Mouse (Mus musculus) embryonic facial prominence, embryonic 12.5 days (tissue): ENCODE data around the gene Trak1. TPM values are rescaled to one million over a fixed set of nuclear protein-coding genes. Genes with fewer than 3 reads are reported as not detected.

Experiments
- ATAC-seq: fragments of 200-750 bp; cut with Nextera tagmentation; 2 replicates; pipeline ENCODE4 v1.8.0; 2017; ENCODE audit not compliant: insufficient number of reproducible peaks, insufficient read depth, low FRiP score, low TSS enrichment
- H3K27ac ChIP-seq: fragments of 300-500 bp; sonication (generic); 2 replicates; pipeline ENCODE4 v1.5.1; 2016; ENCODE audit warnings: mild to moderate bottlenecking
- H3K27me3 ChIP-seq: fragments of 300-500 bp; sonication (generic); 2 replicates; pipeline ENCODE4 v1.6.1; 2016; ENCODE audit warnings: mild to moderate bottlenecking, moderate library complexity
- H3K36me3 ChIP-seq: fragments of 300-500 bp; sonication (generic); 2 replicates; pipeline ENCODE4 v1.6.1; 2016; ENCODE audit warnings: mild to moderate bottlenecking
- H3K4me1 ChIP-seq: fragments of 300-500 bp; sonication (generic); 2 replicates; pipeline ENCODE4 v1.6.1; 2016
- H3K4me2 ChIP-seq: fragments of 300-500 bp; sonication (generic); replicated peaks from 2 replicates; pipeline ENCODE4 v1.6.1; 2016; ENCODE audit warnings: mild to moderate bottlenecking, moderate library complexity
- H3K4me3 ChIP-seq: fragments of 300-500 bp; sonication (generic); 2 replicates; pipeline ENCODE4 v1.5.1; 2016; ENCODE audit warnings: mild to moderate bottlenecking
- H3K9ac ChIP-seq: fragments of 300-500 bp; sonication (generic); 2 replicates; pipeline ENCODE4 v1.6.1; 2016; ENCODE audit warnings: mild to moderate bottlenecking, moderate library complexity
- H3K9me3 ChIP-seq: fragments of 300-500 bp; sonication (generic); 2 replicates; pipeline ENCODE4 v1.6.1; 2016; ENCODE audit warnings: mild to moderate bottlenecking, moderate library complexity
- WGBS: fragments of 180-500 bp; shearing (Covaris S2); methylation state at CpG from one replicate; pipeline ENCODE4 v1.1.7; 2016; 5-methylcytosine and 5-hydroxymethylcytosine counted together
- polyA plus RNA-seq: library from polyadenylated mRNA; unstranded; fragments of >200 nt; fragmentation: Nextera tagmentation; extraction: Ambion mirVana; gene quantifications from 2 replicates; pipeline ENCODE4 v1.2.1, GENCODE M21; 2016

Gene Trak1
- polyA plus RNA-seq, 1 experiment from 2014 or later = 20.0 TPM

- Histone ChIP-seq H3K27ac (no peak overlapping the region), H3K36me3 (no peaks in the 10 kb centered on the region), H3K27me3 (no peaks in the 10 kb centered on the region), H3K4me3 (no peak overlapping the region), H3K9me3 (no peaks in the 10 kb centered on the region), H3K4me1 (no peaks in the 10 kb centered on the region), H3K9ac (no peak overlapping the region), H3K4me2 (no peak overlapping the region)
- ATAC-seq = no peak
- WGBS = 78% methylated on average over 19 of the region's 19 CpGs
Observed at GRCm38 (mm10) chr9:121415626-121416241, 118.4 kb downstream of the Trak1 start.

- 89% methylated on average over 5 of the region's 5 CpGs for WGBS
- H3K4me1 ChIP-seq = no peaks in the 10 kb centered on the region
- no peak for ATAC-seq
- no peaks in the 10 kb centered on the region for H3K36me3 ChIP-seq
- H3K4me3 ChIP-seq = no peak overlapping the region
- no peak overlapping the region for H3K27ac ChIP-seq
- no peak overlapping the region for H3K4me2 ChIP-seq
- H3K9me3 ChIP-seq = no peaks in the 10 kb centered on the region
- H3K27me3 ChIP-seq = no peaks in the 10 kb centered on the region
- no peak overlapping the region for H3K9ac ChIP-seq
Observed at GRCm38 (mm10) chr9:121416460-121416859, 119.2 kb downstream of the Trak1 start.

GRCm38 (mm10) chr9:121416872-121417637 lies 119.8 kb downstream of the Trak1 start:
- Histone ChIP-seq H3K36me3 (no peaks in the 10 kb centered on the region), H3K9me3 (no peaks in the 10 kb centered on the region), H3K27me3 (no peaks in the 10 kb centered on the region), H3K4me2 (no peak overlapping the region), H3K4me3 (no peak overlapping the region), H3K9ac (no peak overlapping the region), H3K27ac (no peak overlapping the region), H3K4me1 (0 out of 2 replicates have a peak, but pooled peaks cover under 1% of the 10 kb centered on the region)
- no peak for ATAC-seq
- WGBS = 77% methylated on average over 7 of the region's 7 CpGs

- Histone ChIP-seq H3K27ac (no peak overlapping the region), H3K4me2 (no peak overlapping the region), H3K36me3 (no peaks in the 10 kb centered on the region), H3K4me3 (no peak overlapping the region), H3K27me3 (no peaks in the 10 kb centered on the region), H3K4me1 (0 out of 2 replicates have a peak, but pooled peaks cover 3% of the 10 kb centered on the region), H3K9ac (no peak overlapping the region), H3K9me3 (no peaks in the 10 kb centered on the region)
- ATAC-seq = no peak
- WGBS = 83% methylated on average over 3 of the region's 3 CpGs
Observed at GRCm38 (mm10) chr9:121419011-121419410, 121.7 kb downstream of the Trak1 start.

DNA sequence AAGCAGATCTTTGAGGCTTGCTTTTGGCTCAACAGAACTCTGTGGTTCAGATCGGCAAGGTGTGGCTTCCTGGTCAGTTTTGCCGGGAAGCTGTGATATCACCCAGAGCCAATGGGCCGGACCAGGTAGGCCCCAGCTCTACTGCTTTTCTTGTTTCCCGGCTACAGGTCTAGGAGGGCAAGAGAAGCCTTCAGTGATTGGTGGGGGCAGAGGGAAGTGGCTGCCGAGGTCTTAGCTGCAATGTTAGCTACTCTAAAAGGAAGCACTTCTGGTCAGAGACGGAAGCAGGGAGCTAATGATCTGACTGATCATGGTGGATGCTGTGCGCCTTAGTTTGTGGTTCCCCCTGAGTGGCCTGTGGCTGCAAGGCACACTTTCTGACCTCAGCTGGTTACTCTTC lies 122.3 kb downstream of the Trak1 start:
- Histone ChIP-seq H3K36me3 (no peaks in the 10 kb centered on the region), H3K4me1 (0 out of 2 replicates have a peak, but pooled peaks cover 3% of the 10 kb centered on the region), H3K4me3 (no peak overlapping the region), H3K9ac (no peak overlapping the region), H3K27ac (no peak overlapping the region), H3K27me3 (no peaks in the 10 kb centered on the region), H3K4me2 (no peak overlapping the region), H3K9me3 (no peaks in the 10 kb centered on the region)
- no peak for ATAC-seq
- WGBS = 79% methylated on average over 7 of the region's 7 CpGs

DNA sequence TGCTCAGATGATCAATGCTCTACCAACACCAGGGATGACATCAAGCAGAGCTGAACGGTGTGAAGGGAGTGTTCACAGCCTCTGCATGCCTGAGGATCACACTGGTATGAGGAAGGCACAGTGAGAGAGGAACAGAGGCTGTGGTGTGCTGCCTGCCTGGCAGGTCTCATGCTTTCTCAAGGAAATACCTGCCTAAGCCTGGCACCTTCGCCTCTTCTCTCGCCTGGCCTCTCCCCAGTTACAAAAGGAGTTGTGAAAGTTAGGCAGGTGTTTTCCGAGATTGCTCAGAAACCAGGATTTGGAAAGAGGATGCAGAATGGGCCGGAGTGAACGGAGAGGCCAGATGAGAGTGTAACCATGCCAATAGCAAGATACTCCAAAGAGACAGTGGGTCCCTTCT lies 123.5 kb downstream of the Trak1 start:
- 83% methylated on average over 6 of the region's 6 CpGs for WGBS
- ATAC-seq = no peak

DNA sequence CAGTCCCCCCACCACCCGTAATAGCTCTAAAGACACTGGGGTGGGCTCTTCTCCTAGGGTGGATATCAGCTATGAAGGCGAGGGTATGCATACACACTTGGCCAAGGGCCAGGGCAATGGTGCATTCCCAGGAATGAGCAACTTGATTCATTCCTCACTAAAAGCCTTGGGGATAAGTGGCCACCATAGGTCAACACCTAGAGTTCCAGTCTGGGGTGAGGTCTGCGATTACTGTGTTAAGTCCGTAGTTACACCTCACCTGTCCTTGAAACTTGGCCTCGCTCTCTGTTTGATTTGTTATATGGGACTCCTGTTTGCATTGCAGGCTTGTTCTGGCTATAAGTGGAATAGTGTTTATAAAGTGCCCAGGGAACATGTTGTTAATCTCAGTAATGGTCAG lies 125.1 kb downstream of the Trak1 start:
- WGBS = 88% methylated on average over 5 of the region's 5 CpGs
- Histone ChIP-seq H3K9me3 (no peaks in the 10 kb centered on the region), H3K4me3 (no peak overlapping the region)

More for the DNA sequence above, 123.5 kb downstream of the Trak1 start:
- no peaks in the 10 kb centered on the region for H3K9me3 ChIP-seq
- H3K27me3 ChIP-seq = no peaks in the 10 kb centered on the region
- H3K27ac ChIP-seq = no peak overlapping the region
- 0 out of 2 replicates have a peak, but pooled peaks cover 3% of the 10 kb centered on the region for H3K4me1 ChIP-seq
- H3K4me2 ChIP-seq = no peak overlapping the region
- no peaks in the 10 kb centered on the region for H3K36me3 ChIP-seq
- no peak overlapping the region for H3K9ac ChIP-seq
- H3K4me3 ChIP-seq = no peak overlapping the region

DNA sequence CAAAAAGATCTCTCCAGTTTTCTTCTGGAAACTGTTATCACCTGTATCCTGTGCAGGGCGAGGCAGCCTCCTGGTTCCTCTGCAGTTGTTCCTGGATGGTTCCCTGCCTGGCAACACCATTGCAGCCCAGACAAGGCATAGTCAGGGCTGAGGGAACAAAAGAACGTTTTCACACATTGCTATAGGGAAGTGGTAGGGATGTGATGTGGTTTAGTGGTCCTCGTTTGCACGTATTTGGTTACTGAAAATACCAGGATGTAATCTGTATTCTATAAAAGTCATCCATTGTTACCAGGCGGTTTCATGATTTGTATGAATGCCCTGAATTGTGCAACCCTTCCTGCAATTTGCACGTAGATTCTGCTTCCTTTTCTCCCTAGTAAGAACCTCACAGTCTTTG lies 126.3 kb downstream of the Trak1 start:
- 84% methylated on average over 6 of the region's 6 CpGs for WGBS
- no peak overlapping the region for H3K9ac ChIP-seq
- H3K9me3 ChIP-seq = no peaks in the 10 kb centered on the region
- H3K4me3 ChIP-seq = no peak overlapping the region
- no peaks in the 10 kb centered on the region for H3K36me3 ChIP-seq
- 0 out of 2 replicates have a peak, but pooled peaks cover 3% of the 10 kb centered on the region for H3K4me1 ChIP-seq
- H3K27ac ChIP-seq = no peak overlapping the region
- H3K4me2 ChIP-seq = no peak overlapping the region
- no peaks in the 10 kb centered on the region for H3K27me3 ChIP-seq
- no peak for ATAC-seq

More for the DNA sequence above, 125.1 kb downstream of the Trak1 start:
- no peak overlapping the region for H3K27ac ChIP-seq
- ATAC-seq = no peak
- H3K4me1 ChIP-seq = 0 out of 2 replicates have a peak, but pooled peaks cover 3% of the 10 kb centered on the region
- H3K9ac ChIP-seq = no peak overlapping the region
- H3K4me2 ChIP-seq = no peak overlapping the region
- no peaks in the 10 kb centered on the region for H3K27me3 ChIP-seq
- H3K36me3 ChIP-seq = no peaks in the 10 kb centered on the region

GRCm38 (mm10) chr9:121424281-121425164 lies 127.2 kb downstream of the Trak1 start:
- H3K4me1 ChIP-seq = peaks cover 4% of the 10 kb centered on the region; the same call in 1 of the 2 replicates
- no peak for ATAC-seq
- no peaks in the 10 kb centered on the region for H3K27me3 ChIP-seq
- H3K36me3 ChIP-seq = no peaks in the 10 kb centered on the region
- H3K9ac ChIP-seq = no peak overlapping the region
- no peak overlapping the region for H3K27ac ChIP-seq
- 89% methylated on average over 16 of the region's 16 CpGs for WGBS
- H3K4me3 ChIP-seq = no peak overlapping the region
- no peak overlapping the region for H3K4me2 ChIP-seq
- H3K9me3 ChIP-seq = no peaks in the 10 kb centered on the region

DNA sequence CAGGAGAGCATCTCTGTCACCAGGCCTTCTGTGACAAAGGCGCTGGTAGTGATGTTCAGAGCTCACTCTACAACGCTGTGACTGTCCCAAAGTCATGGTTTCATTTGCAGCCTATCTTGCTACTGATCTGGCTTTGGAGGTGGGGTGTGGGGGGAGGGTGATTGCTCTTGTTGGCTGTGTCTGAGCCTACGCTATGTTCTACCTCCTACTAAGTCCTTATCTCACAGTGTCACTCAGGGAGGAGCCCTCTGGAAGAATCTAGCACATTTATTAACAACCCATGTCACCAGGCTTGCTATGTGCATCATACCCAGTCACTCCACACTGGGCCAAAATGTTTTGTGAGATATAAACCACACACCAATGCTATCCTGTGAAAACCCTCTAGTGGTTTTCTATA lies 129.1 kb downstream of the Trak1 start:
- H3K36me3 ChIP-seq = no peaks in the 10 kb centered on the region
- H3K27me3 ChIP-seq = no peaks in the 10 kb centered on the region
- WGBS = 90% methylated on average over 3 of the region's 3 CpGs
- no peaks in the 10 kb centered on the region for H3K9me3 ChIP-seq
- no peak overlapping the region for H3K9ac ChIP-seq
- no peak overlapping the region for H3K4me2 ChIP-seq
- no peak overlapping the region for H3K4me3 ChIP-seq
- ATAC-seq = no peak
- H3K4me1 ChIP-seq = peaks cover 12% of the 10 kb centered on the region
- no peak overlapping the region for H3K27ac ChIP-seq

DNA sequence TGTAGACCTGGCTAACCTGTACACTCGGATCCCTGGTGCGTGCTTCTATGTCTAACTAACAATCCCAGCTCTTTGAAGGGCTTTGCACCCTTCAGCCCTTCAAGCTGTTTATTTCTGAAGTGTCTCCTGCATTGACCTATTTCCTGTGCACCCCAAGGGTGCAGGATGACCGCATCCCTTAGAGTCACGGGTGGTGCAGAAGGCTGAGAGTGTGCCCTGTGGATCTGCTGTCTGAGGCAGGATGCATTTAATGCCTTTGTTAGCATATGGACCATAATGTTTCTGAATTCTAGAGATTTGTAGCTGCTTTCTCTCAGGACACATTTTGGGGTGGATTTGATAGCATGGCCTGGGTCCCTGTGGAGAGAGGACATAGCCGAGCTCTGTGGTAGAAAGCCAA lies 129.6 kb downstream of the Trak1 start:
- no peaks in the 10 kb centered on the region for H3K36me3 ChIP-seq

More for the DNA sequence above, 129.6 kb downstream of the Trak1 start:
- Histone ChIP-seq H3K4me2 (no peak overlapping the region), H3K9me3 (no peaks in the 10 kb centered on the region), H3K4me3 (no peak overlapping the region), H3K27me3 (no peaks in the 10 kb centered on the region), H3K27ac (no peak overlapping the region), H3K4me1 (peaks cover 12% of the 10 kb centered on the region), H3K9ac (no peak overlapping the region)
- WGBS = 91% methylated on average over 5 of the region's 5 CpGs
- no peak for ATAC-seq
